Mouse (Mus musculus): Measurements from ENCODE around the gene Ky.

DNA sequence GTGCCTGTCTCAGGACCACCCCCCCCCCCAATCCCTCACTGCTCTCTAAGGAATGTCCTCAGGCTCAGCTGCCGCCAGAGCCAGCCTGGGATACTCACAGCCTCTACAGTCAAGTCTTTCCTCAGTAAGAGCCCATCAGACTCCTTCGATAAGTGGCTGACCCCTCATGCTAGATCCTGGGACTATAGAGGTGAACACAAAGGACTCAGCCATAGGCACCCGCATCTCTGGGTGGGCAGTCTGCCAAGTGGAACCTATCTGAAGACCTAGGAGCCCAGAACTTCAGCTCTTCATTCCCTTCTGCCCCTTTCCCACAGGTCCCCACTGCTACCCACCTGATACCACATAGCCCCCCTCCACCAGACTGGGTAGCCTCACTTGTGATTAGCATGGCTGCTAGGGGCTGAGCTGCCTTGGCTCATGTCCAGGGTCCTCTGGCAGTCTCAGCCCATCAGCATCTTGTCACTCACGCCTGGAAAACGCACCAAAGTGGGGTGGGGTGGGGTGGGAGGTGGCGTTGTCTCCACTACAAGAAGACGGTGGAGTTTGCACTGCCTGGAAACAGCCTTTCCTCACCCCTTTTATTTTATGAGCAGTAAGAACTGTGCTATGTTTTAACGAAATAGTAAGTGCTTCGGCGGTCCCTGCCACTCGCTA, 38.7 kb downstream of the Ky start:
- TF ChIP-seq EP300 (IDR thresholded peaks at IDR 0.05): no peak
- no peak for TF ChIP-seq CTCF (IDR thresholded peaks at IDR 0.05)
